Mouse (Mus musculus) stomach, postnatal 0 days (tissue): ENCODE measurements around the gene Trim43a.
"Not testable (repeated sequence)": the region's sequence is repeated elsewhere in the genome, so short reads cannot be mapped to it uniquely, and the experiment has no call there.

ENCODE experiments used
- CTCF ChIP-seq: IDR thresholded peaks from 2 replicates; pipeline ENCODE4 v1.5.1; 2016; ENCODE audit warnings: antibody characterized with exemption, low read depth, mild to moderate bottlenecking, moderate library complexity
- EP300 ChIP-seq: optimal IDR thresholded peaks from 2 replicates; pipeline ENCODE3; 2016; ENCODE audit warnings: antibody characterized with exemption

GRCm38 (mm10) chr9:88625803-88626514 lies 45.3 kb downstream of the Trim43a start:
- TF ChIP-seq CTCF, EP300: not testable (repeated sequence)
